Mouse (Mus musculus): ENCODE results near the gene Pi4kb.
"Not testable (repeated sequence)": the region's sequence is repeated elsewhere in the genome, so short reads cannot be mapped to it uniquely, and the experiment has no call there.

The Pi4kb gene

DNA sequence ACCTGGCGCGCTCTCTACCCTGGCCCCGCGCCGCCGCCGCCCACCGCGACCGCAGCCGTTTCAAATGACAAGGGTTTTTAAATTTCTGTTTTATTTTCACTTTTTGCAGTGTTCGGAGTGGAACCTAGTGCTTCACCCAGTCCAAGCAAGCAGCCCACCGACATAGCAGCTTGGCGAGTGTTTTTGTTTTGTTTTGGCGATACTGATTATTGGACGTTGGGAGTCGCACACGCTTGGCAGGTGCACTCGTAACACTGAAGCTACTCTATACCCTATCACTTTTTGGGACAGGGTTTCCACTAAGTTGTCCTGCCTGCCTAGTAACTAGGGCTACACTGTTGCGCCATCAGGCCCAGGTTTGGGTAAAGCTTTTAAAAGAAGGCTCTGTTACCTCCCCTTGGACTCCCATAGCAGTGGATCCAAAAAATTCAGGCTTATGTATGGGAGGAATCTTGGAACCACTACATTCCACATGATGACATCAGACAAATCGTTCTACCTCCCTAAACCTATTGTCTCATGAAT lies 42.1 kb downstream of the Pi4kb start:
- no peak for DNase-seq

DNA sequence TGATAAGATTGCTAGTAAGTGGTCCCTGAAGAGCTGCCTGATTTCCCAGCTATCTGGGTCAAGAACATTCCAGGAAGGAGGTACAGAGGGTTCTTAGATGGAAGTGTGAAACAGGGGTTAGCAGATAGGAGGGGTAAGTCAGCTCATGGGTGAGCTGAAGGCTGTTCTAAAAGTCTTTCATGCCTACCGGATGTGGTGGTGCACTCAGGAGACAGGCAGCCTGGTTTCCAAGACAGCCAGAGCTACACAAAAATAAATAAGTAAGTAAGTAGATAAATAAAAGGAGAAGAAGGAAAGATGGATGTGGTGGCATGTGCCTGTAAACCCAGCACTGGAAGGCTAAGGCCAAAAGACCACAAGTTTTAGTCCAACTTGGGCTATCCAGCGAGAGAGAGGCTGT lies 44.2 kb downstream of the Pi4kb start:
- DNase-seq: no peak

DNA sequence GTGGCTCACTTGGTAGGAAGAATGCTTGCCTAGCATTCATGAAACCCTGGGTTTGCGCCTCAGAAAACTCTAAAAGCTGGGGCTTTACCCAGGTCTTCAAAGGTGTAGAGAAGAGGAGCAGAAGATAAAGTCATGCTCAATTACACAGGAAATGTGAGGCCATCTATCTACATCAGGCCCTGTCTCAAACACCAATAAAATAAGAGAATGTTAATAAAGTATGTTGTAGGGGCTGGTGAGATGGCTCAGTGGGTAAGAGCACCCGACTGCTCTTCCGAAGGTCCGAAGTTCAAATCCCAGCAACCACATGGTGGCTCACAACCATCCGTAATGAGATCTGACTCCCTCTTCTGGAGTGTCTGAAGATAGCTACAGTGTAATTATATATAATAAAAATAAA lies 46.4 kb downstream of the Pi4kb start:
- DNase-seq: not testable (repeated sequence)

DNA sequence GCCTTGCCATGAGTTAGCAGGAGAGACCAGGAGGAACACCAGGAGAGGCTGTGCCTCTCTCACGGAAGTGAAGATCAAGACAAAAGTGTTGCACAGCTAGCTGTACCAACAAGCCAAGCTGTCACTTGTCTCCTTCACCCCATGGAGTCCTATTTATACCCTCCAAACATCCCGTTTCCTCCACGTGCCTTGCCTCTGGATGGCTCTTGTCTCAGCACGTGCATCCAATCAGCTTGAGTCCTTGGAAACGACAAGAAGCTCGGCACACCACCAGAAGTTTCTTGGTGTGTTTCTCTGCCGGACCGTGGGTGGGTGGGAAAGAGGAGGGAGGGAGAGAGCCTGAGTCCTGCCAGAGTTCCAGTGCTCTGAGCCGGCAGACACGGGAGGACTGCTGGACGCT lies 50.0 kb downstream of the Pi4kb start:
- no peak for DNase-seq

DNA sequence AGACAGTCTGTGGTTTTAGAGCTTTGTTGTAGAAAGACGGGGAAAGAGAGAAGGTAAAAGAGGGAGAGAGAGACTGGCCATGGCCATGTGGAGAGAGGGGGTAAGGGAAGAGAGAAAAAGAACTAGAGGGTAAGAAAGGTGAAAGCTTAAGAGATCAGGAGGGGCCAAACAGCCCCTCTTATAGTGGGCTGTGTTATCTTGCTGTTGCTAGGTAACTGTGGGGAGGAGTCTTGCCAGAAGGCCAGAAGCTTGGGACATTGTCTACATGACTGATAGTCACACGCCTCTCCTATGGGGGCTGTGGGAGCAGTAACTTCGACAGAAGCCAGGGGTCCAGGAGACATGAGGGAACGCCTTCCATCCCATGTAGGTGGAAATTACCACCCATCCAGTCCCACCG lies 50.7 kb downstream of the Pi4kb start:
- no peak for DNase-seq

DNA sequence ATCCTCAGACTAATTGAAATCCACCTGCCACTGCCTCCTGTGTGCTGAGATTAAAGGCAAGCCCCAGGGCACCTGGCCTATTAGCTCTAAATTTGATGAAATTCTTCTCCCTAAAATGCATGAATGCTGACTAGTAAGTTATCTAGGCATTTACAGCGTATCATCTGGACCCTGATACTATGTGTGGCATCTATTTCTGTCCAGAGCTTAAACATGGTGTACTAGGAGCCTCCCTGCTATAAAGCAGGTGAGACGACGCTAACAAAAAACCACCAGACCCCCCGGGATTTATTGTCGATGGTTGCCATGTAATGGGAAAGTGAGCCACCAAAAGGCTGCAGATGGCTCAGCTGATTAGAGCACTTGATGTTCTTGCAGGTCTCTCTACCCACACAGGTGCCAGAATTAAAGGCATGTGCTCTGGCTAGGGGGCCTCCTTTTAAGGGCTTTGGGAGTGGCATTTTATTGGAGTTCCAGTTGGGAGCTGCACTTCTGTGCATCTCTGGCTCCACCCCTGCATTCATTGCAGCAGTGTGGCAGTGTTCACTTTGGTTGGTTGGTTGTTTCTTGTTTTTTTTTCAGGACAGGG lies 52.6 kb downstream of the Pi4kb start:
- DNase-seq: no peak

DNA sequence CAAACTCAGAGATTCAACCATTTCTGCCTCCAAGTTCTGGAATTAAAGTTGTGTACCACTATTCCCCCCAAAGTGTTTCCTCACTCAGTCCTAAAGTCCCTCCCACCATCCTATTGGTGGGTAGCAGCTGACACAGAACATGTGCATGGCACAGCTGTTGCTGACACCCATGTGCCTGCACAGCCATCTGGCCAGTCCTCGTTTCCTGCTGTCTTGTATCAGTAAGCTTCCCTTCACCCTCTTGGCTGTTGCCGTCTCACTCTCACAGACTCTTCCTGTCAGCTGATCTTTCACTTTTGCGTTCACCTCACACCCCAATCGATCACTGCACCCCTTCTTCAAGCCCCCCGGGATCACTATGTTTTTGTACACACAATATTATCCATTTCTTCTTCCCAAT lies 53.2 kb downstream of the Pi4kb start:
- DNase-seq: no peak

DNA sequence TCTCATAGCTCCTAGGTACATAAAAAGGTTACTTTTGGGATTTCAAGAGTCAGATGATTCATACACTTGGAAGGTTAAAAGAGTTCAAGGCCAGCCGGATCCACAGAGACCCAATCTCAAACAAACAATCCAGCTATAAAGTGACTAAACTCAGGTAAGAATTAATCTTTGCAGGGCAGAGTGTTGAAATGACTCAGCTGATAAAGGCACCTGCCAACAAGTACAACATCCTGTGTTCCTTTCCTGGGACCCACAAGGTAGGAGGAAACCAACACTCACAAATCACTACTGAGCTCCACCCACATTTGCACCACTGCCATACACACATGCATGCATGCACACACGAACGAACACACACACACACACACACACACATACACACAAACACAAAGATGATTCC lies 54.1 kb downstream of the Pi4kb start:
- DNase-seq: no peak

DNA sequence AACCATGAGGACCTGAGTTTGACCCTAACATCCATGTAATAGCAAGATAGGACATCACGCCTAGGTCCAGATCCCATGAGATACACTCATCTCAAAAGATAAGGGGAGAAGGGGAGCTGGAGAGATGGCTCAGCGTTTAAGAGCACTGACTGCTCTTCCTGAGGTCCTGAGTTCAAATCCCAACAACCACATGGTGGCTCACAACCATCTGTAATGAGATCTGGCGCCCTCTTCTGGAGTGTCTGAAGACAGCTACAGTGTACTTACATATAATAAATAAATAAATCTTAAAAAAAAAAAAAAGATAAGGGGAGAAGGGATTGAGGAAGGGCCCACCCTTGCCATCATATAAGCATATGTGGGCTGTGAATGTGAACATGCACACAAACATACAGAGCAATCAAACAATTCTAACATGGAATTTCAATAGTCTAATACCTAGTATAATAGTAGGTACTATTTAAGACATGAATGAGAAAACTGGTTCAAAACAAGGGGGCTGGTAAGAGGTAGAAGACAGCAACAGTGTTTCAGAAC lies 54.8 kb downstream of the Pi4kb start:
- DNase-seq: not testable (repeated sequence)

DNA sequence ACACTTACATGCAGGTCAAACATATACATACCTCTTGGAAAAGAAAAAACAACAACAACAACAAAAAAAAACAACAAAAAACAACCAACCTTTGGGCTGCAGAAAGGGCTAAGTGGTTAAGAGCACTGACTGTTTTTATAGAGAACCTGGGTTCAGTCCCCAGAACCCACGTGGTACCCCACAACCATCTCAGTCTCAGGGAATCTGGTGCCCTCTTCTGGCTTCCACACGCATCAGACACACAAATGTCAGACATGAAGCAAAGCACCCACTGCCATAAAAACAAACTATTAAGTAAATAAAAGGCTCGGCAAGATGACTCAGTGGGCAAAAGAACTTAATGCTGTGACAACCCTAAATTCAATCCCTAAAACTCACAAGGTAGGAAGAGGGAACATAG lies 55.4 kb downstream of the Pi4kb start:
- no peak for DNase-seq

DNA sequence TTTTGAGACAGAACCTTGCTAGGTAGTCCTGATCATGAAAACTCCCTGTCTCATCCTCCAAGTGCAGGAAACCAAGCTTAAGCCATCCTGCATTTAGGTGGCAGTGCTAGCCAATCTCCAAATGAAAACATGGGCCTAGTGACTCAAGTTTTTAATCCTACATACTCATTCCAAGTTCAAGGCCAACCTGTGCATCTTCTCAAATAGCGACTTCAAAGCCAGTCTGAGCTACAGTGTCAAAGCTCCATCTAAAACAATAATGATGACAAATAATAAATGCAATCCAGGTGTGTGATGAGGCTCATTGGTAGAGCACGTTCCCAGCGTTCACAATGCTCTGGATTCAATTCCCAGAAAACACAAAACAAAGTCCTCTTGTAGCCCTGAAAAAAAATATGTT lies 67.1 kb downstream of the Pi4kb start:
- DNase-seq: no peak

DNA sequence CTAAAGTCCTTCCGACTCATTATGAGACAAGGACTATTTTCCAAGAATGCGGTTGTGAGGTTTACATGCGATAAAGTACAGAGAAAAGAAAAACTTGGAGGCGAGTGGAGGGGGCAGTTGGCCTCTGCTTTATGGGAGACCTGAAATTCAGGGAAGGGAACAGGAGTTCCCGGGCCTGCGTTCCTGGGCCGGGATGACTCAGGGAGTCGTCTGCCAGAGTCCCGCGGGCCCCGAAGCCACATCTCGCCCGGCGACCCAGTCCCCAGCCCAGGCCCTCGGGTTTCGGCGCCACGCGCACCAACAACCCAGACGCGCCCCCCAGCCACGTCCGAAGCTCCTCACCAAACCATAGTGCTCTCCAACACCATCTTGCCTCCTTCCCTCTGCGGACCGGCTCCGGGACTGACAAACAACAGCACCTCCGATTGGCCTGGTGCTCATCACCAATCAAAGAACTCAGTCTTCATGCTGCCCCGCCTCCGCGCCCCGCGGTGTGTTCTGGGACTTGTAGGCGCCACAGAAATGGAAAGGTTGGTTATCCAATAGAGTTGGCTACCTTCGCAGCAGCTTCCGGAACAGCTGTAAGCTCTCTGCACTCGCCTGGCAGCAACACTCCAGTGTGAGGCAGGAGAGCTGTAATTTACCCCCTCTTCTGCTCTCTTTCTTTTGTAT lies 67.8 kb downstream of the Pi4kb start, which contains the start of gene Psmd4:
Psmd4 (minus strand) TSS at position 449 of the 672 bp plus-strand sequence.
- DNase-seq: peak; percentile 94 to 97

DNA sequence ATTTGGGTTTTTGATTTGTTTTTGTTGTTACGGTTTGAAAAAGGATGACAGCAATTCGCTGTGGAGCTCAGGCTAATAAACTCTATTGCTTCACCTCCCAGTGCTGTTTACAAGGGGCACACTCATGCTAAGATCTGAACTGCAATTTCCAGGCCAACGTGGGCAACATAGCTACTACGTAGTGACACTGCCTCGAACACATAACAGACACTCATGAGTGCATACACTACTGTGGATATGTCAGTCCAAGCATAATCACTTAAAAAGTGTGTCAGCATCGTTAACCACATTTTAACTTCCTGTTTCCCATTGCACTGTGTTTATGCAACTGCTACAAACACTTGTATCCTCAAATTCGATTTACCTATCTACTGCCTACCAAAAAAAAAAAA lies 68.3 kb downstream of the Pi4kb start:
- no peak for DNase-seq

DNA sequence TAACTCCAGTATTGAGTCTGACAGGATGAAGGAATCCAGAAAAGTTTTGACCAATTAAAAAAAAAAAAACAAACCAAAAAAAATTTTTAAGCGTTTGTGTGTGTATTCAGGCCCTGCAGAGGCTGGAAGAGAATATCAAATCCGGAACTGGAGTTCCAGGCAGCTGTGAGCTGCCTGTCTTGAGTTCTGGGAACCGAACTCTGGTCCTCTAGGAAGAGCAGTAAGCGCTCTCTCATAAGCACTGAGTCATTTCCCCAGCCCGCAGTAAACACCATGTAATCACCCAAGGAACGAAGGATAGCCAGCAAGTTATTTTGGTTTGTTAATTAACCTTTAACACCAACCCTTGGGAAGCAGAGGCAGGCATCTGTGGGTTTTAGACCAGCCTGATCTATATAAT lies 68.7 kb downstream of the Pi4kb start:
- no peak for DNase-seq

DNA sequence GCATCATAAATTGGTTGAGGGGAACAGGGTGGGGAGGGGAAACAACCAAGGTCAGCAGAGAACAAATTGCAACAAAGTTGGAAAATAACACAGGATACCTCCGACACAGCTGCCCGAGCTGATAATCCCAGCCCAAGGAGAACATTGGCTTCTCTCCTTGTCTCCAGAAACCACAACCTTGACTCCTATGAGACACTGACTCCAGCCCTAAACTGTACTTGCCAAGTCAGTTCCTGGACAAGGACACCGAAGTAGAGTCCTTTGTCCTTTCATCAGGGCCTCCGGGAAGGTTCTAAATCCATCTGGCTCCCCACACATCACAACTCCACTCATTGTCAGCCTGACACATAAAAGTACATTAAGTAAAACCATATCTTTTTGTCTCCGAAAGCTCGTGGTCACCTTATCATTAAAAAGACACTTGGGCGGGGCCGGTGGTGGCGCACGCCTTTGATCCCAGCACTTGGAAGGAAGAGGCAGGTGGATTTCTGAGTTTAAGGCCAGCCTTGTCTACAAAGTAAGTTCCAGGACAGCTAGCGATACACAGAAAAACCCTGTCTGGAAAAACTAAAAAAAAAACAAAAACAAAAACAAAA lies 72.0 kb downstream of the Pi4kb start:
- no peak for DNase-seq

DNA sequence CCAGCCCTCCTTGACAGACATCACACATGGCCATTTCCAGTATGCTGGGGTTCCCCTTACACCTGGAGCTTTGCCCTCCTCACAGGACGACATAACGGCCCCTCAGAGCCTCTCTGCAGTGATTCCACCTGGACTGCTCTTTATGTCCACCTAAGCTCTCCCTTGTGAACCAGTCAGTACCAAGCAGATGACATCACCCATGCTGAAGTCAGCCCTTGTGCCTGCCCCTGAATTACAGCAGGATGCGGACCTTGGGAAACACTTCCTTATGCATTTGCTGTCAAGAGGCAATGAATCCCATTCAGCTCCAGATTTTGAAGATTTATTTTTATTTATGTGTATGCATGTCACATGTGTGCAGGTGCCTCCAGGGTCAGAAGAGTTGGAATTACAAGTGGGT lies 73.4 kb downstream of the Pi4kb start:
- DNase-seq: no peak

DNA sequence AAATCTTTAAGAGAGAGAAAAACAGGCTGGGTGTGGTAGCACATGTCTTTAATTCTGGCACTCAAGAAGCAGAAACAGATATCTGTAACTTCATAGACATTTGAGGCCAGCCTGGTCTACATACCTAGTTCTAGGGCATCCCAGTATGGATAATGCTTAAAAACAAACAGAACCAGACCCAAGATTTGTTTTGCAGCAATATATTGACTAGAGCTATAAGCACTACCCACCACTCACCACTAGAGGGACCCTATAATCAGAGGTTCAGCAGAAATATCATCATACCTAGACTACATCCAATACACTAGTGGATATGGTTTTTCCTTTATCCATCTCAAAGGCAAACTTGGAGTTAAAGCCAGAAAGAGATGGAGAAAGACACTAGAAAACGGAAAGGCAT lies 78.4 kb downstream of the Pi4kb start:
- DNase-seq: peak in 1 of 2 experiments; percentile 37

DNA sequence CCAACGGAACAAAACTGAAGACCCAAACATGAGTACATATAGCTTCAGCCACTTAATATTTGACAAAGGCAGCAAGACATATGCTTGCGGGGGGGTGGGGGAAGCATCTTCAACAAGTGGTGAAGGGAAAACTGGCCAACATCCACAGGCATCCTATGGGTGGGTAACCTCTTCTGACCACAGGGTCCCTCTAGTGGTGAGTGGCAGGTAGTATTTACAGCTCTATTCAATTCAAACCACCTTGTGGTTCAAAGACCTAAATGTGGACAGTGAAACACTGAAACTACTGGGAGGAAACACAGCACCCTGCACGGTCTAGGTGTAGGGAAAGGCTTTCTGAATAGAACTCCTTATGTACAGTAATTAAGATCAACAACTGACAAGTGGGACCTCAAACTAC lies 79.2 kb downstream of the Pi4kb start:
- peak in 1 of 2 experiments; percentile 21 for DNase-seq

DNA sequence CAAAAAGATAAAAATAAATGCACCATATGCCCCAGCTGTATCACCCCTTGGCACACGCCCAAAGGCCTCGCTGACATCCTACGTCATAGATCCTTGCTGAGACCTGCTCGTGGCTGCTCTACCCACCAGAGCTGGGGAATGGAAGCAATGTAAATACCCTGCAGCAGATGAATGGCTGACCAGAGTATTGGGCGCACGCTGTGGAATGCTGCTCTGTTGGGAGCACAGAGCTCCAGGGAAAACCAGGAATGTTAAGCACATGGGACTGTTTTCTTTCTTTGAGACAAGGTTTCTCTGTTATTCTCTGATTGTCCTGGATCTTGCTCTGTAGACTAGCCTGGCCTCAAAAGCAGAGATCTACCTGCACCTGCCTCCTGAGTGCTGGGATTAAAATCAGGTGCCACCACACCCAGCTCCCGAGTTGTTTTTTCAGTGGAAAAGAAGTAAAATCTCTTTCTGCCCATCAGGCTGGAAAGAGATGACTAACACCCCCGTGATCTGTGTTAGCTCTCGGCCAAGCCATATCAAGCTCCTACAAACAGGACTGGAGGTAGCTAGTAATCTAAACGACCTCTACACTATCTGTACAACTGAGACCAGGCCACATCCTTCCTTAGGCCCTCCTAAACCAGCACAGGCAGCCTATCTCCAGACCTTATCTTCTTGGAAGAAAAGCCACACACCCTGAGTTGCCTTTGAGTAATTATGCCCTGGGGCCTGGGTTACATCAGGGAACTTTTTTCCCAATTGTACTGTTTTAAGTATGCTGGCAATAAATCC lies 80.1 kb downstream of the Pi4kb start:
- DNase-seq: no peak

DNA sequence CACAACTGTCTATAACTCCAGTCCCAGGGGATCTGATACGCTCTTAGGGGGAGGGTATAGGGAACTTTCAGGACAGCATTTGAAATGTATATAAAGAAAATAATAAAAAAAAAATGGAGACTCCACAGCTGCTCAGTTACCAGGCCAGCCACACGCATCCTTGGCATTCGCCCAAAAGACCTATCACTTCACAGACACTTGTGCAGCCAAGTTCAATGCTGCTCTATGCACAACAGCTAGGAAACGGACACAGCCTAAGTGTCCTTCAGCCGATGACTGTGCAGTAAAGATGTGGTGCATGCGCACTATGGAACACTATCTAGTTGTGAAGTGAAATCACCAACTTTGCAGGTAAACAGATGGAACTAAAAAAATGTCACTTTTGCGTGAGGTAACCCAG lies 81.7 kb downstream of the Pi4kb start:
- no peak for DNase-seq
